11 mouse cellular contexts compared by ENCODE assay signal in the genomic region with DNA sequence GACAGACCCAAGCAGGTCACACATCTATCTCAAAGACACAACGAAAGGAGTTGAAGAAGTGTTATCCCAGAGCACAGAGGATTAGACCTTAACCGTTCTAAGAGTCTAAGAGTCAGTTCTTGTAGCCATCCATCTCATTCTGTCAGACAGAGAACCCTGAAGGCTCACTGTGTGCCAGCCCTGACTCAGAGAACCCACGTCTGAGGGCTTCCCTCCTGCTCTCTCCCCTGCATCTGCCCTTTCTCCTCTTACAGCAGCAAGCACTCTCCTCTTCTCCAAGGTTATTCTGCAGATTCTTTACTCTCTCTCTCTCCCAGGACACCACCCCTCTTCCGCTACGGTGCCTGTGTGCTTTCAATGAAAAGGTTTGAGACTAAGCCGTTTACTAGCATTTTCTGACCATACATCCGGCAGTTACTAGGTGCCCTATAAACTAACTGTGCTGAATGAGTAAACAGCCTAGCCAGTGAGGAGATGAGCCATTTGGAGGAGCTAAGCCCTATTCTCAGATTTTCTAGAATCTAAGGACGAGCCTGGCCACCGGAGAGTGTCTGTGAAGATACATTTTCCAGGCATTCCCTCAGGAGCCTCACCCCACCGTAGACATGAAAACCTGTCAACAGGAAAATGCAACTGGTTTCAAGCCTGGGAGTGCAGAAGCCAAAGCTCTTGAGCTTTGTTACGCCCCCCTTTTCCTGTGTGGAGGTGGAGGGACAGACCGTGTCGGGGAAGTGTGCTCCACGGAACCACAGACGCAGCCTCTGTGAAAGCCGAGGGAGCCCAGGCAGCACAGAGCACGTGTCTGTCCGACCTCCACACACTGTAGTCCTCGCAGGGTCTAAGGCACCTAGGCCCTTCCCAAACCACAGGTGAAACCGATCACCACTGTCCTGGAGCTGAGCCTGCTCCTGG. TPM values are rescaled to one million over a fixed set of nuclear protein-coding genes. Genes with fewer than 3 reads are reported as not detected.
DNase-seq lines count a peak whose midpoint lies in the region; ATAC-seq lines count a peak whose summit lies in the region.
"Had no signal": no experiment of that assay in that cellular context is flagged by ENCODE, and none has a peak within 500 bp of the region (broad histone marks: within the 10 kb centered on the region; RNA-seq: fewer than 3 reads in every experiment).

No protein-coding gene starts in this region.

- H3K27ac ChIP-seq in midbrain, embryonic 11.5 days (ENCODE audit: low read depth, low read length), result no peak overlapping the region
- no peak overlapping the region for H3K27ac ChIP-seq in midbrain, embryonic 16.5 days (ENCODE audit: low read length)
- H3K27ac ChIP-seq in intestine, embryonic 14.5 days (ENCODE audit: low read depth), result no peak overlapping the region

- no peak for ATAC-seq in midbrain, embryonic 11.5 days (ENCODE audit: low FRiP score)
- no peak for ATAC-seq in midbrain, embryonic 16.5 days
- ATAC-seq in intestine, embryonic 14.5 days (replicated peaks; ENCODE audit: low FRiP score, low TSS enrichment, low read depth), result no peak
- ATAC-seq: forebrain, embryonic 16.5 days had no signal

- peaks cover 1% of the 10 kb centered on the region; the same call in 1 of the 2 replicates for H3K36me3 ChIP-seq in midbrain, embryonic 11.5 days (ENCODE audit: control insufficient read depth, insufficient read depth, low read length)
- H3K36me3 ChIP-seq in midbrain, embryonic 16.5 days (ENCODE audit: control insufficient read depth, insufficient read depth, low read length), result peaks cover 6% of the 10 kb centered on the region; the same call in 1 of the 2 replicates
- H3K36me3 ChIP-seq in intestine, embryonic 14.5 days (ENCODE audit: control insufficient read depth, insufficient read depth, low read length), result peaks cover 16% of the 10 kb centered on the region

- no peak overlapping the region for H3K4me2 ChIP-seq in midbrain, embryonic 11.5 days
- H3K4me2 ChIP-seq in midbrain, embryonic 16.5 days (ENCODE audit: low read length), result no peak overlapping the region
- H3K4me2 ChIP-seq in intestine, embryonic 14.5 days (ENCODE audit: low read length), result 0 out of 2 replicates have a peak overlapping the region, but pooled peaks have one; percentile 9

- DNase-seq in cerebellum, adult 9-10 months, result peak; percentile 5
- no peak for DNase-seq in cerebellum, adult 18-20 months
- peak; percentile 81 for DNase-seq in midbrain, embryonic 11.5 days (ENCODE audit: low spot score, missing footprints)
- DNase-seq in intestine, embryonic 14.5 days (ENCODE audit: low spot score), result no peak
- DNase-seq in thymus, postnatal 0 days (ENCODE audit: low spot score), result peak; percentile 58
- DNase-seq in ovary, postnatal 36 days (ENCODE audit: low spot score), result no peak
- DNase-seq in cerebellum, postnatal 10 days, result no peak
- DNase-seq: layer of hippocampus, adult 9-11 months had no signal

- no peaks in the 10 kb centered on the region for H3K27me3 ChIP-seq in midbrain, embryonic 11.5 days (ENCODE audit: control insufficient read depth, insufficient read depth, low read length)
- H3K27me3 ChIP-seq in midbrain, embryonic 16.5 days (ENCODE audit: control insufficient read depth, insufficient read depth, low read depth, low read length), result no peaks in the 10 kb centered on the region
- no peaks in the 10 kb centered on the region for H3K27me3 ChIP-seq in intestine, embryonic 14.5 days (replicated peaks; ENCODE audit: control insufficient read depth, insufficient read depth, low read length)
- H3K27me3 ChIP-seq: CH12.LX had no signal

- H3K4me1 ChIP-seq in midbrain, embryonic 11.5 days (ENCODE audit: control insufficient read depth, insufficient read depth, low read length), result no peaks in the 10 kb centered on the region
- peaks cover 13% of the 10 kb centered on the region for H3K4me1 ChIP-seq in midbrain, embryonic 16.5 days (ENCODE audit: control insufficient read depth, insufficient read depth, low read length)
- peaks cover 26% of the 10 kb centered on the region for H3K4me1 ChIP-seq in intestine, embryonic 14.5 days (replicated peaks; ENCODE audit: control insufficient read depth, insufficient read depth, low read length)

- H3K9ac ChIP-seq in midbrain, embryonic 11.5 days (ENCODE audit: low read length), result no peak overlapping the region
- H3K9ac ChIP-seq in midbrain, embryonic 16.5 days (ENCODE audit: low read depth, low read length), result no peak overlapping the region
- no peak overlapping the region for H3K9ac ChIP-seq in intestine, embryonic 14.5 days (ENCODE audit: low read length)

- H3K9me3 ChIP-seq in midbrain, embryonic 11.5 days (ENCODE audit: control insufficient read depth, low read length), result no peaks in the 10 kb centered on the region
- no peaks in the 10 kb centered on the region for H3K9me3 ChIP-seq in midbrain, embryonic 16.5 days (replicated peaks; ENCODE audit: control insufficient read depth, low read length, poor library complexity, severe bottlenecking)
- H3K9me3 ChIP-seq in intestine, embryonic 14.5 days (ENCODE audit: control insufficient read depth, low read length), result no peaks in the 10 kb centered on the region

- 87% methylated on average over 20 of the region's 20 CpGs for WGBS in midbrain, embryonic 11.5 days
- WGBS in midbrain, embryonic 16.5 days, result 77% methylated on average over 20 of the region's 20 CpGs
- WGBS in intestine, embryonic 14.5 days, result 37% methylated on average over 20 of the region's 20 CpGs

- no peak overlapping the region for H3K4me3 ChIP-seq in midbrain, embryonic 11.5 days (ENCODE audit: low read depth, low read length)
- H3K4me3 ChIP-seq in midbrain, embryonic 16.5 days (ENCODE audit: low read depth, low read length), result no peak overlapping the region
- no peak overlapping the region for H3K4me3 ChIP-seq in intestine, embryonic 14.5 days (ENCODE audit: low read depth, low read length)

RNA-seq across cellular contexts. Expression of a gene that starts 8.0 kb away (rescaled TPM):
- polyA plus RNA-seq in midbrain, embryonic 11.5 days (2014; fragmentation: Nextera tagmentation; extraction: Ambion mirVana), result 193 and 199 TPM in 2 replicates
- polyA plus RNA-seq in midbrain, embryonic 16.5 days (2015; fragmentation: Nextera tagmentation; extraction: Ambion mirVana), result 147 and 162 TPM in 2 replicates
- 66.3 and 73.1 TPM in 2 replicates for polyA plus RNA-seq in intestine, embryonic 14.5 days (2014; fragmentation: Nextera tagmentation; extraction: Ambion mirVana)
- polyA plus RNA-seq in thymus, postnatal 0 days (2015; fragmentation: Nextera tagmentation; extraction: Ambion mirVana), result 47.4 and 51.9 TPM in 2 replicates

RNA-seq across cellular contexts. Expression of a gene that starts 39.5 kb away (rescaled TPM):
- polyA plus RNA-seq in midbrain, embryonic 11.5 days (2014; fragmentation: Nextera tagmentation; extraction: Ambion mirVana), result 45.2 and 49.9 TPM in 2 replicates
- 43.6 and 48.2 TPM in 2 replicates for polyA plus RNA-seq in midbrain, embryonic 16.5 days (2015; fragmentation: Nextera tagmentation; extraction: Ambion mirVana)
- 35.1 and 35.3 TPM in 2 replicates for polyA plus RNA-seq in intestine, embryonic 14.5 days (2014; fragmentation: Nextera tagmentation; extraction: Ambion mirVana)
- polyA plus RNA-seq in thymus, postnatal 0 days (2015; fragmentation: Nextera tagmentation; extraction: Ambion mirVana), result 41.7 and 44.5 TPM in 2 replicates

RNA-seq across cellular contexts. Expression of a gene that starts 54.3 kb away (rescaled TPM):
- not detected in 2 replicates for polyA plus RNA-seq in midbrain, embryonic 11.5 days (2014; fragmentation: Nextera tagmentation; extraction: Ambion mirVana)
- not detected in 2 replicates for polyA plus RNA-seq in midbrain, embryonic 16.5 days (2015; fragmentation: Nextera tagmentation; extraction: Ambion mirVana)
- not detected in 2 replicates for polyA plus RNA-seq in intestine, embryonic 14.5 days (2014; fragmentation: Nextera tagmentation; extraction: Ambion mirVana)
- polyA plus RNA-seq in thymus, postnatal 0 days (2015; fragmentation: Nextera tagmentation; extraction: Ambion mirVana), result not detected in 2 replicates
- polyA plus RNA-seq: forebrain, embryonic 16.5 days had no signal

Comparison
In these comparisons a context has a peak if more than half of its experiments do, and no peak if none do; other contexts are left out.
1. DNase-seq: peak in cerebellum, adult 9-10 months (single experiment), midbrain, embryonic 11.5 days (single experiment) and thymus, postnatal 0 days (single experiment); none in cerebellum, adult 18-20 months (0 of 2), intestine, embryonic 14.5 days (single experiment), ovary, postnatal 36 days (single experiment) and cerebellum, postnatal 10 days (0 of 2).